Mouse (Mus musculus): ENCODE data around the gene Cntn1. TPM values are rescaled to one million over a fixed set of nuclear protein-coding genes. Genes with fewer than 3 reads are reported as not detected.

Gene Cntn1
- polyA plus RNA-seq, 1 experiment: 0.48 TPM

DNA sequence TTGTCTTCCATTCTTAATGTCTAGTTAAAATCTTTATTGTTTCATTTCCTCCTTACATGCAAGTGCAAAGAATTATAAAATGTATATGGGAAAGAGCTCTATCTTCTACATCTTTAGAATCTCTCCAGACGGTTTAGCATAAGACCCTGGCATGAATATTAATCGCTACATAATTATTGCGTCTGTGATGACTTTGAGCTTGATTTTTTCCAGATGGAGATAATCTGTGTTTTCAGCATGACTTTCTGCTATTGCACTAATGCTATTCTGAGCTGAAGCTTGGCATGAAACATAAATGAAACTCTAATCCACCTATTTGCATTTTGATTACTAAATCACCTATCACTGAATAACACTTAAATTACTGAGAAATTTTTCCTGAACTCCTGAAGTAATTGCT, 82.0 kb downstream of the Cntn1 start:
- 85% methylated on average over 3 of the region's 3 CpGs for WGBS
- DNase-seq (ENCODE audit: low read depth, low spot score): no peak

DNA sequence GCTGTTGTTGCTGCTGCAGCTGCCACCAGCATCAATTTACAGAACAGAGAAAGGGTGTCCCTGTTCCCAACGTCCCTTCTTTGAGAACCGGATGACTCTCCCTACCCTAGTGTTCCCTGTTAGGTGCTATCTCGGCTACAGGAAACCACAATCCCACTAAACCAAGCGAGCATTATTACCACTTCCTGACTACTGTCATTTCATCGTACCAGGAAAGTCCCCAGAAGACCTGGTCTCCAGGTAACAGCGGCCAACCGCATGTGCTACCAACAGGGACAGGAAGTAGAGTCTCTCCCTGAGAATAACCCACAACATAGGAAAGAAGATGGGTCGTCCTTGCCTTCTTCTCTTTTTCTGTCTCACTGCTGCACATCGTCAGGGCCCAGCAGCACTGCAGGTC, 83.3 kb downstream of the Cntn1 start:
- 67% methylated on average over 9 of the region's 9 CpGs for WGBS
- no peak for DNase-seq (ENCODE audit: low read depth, low spot score)

DNA sequence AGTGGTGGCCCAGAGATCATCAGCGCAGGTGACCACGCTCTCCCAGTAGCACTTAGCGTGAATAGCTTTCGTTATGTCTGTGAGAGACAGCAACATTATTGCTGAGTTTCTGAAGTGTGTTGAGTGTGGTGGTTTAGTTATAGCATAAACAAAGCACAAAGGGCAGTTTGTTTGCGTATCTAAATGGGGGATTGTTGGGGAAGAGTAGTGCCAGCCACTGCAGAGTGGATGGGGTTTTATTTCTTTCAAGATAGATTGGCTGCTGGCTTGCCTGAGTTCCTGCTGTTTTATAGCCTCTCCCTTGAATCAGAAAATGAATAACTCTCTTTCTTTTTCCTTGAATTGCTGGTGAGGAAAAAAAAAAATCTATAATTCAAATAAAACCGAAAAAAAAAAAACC, 86.1 kb downstream of the Cntn1 start:
- 71% methylated on average over 6 of the region's 6 CpGs for whole genome bisulfite sequencing
- no peak for DNase-seq (ENCODE audit: low read depth, low spot score)

DNA sequence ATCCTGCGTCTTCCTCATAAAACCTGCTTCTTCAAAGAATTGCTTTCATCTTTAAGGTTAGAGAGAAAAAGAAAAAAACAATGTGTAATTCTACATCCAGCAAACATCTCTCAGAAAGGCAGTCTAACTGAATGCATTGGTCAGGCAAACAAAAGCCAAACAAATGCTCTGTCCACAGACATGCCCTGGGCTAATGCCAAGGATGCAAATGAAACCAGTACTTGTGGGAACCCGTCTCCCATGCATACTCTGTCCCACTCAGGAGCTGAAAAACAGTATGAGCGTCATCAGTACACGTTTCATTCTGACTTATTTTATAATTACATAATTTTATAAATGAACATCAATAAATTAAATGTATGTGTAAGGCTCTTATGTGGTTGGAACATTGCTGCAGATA, 91.0 kb downstream of the Cntn1 start:
- no peak for DNase-seq (ENCODE audit: low read depth, low spot score)
- 66% methylated on average over 4 of the region's 4 CpGs for WGBS

DNA sequence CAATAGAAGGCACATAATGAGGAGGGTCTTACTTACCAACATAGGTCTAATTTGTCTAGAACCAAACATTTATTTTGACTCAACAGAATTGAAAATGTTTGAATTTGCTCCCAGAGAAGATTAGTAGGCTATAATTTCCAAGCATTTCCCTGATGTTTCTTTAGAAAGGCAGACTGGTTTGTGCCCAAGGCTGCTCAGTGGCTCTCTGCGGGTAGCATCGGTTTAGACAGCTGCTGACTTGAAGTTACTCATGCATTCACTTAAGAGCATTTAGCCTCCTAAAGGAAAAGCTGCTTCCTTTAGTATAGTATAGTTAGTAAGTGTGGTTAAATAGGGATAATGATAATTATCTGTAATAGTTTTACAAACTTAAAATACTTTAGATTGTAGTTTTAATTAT, 104.0 kb downstream of the Cntn1 start:
- 84% methylated on average over 2 of the region's 2 CpGs for WGBS
- no peak for DNase-seq (ENCODE audit: low read depth, low spot score)

DNA sequence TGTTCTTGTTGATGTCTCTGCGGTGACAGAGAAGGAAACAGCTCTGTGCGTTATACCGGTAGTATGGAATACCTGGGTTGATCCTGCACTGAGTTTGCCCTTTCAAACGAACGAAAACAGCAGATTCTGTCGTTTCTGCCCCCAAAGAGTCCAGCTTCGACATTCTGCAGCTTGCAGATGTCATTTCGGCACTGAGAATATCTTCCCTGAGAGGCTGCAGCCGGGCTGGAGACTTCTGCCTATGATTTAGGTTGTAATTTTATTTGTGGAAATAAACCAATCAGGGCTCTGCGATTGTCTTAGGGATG, 109.8 kb downstream of the Cntn1 start:
- WGBS: 61% methylated on average over 10 of the region's 10 CpGs
- DNase-seq (ENCODE audit: low read depth, low spot score): no peak

DNA sequence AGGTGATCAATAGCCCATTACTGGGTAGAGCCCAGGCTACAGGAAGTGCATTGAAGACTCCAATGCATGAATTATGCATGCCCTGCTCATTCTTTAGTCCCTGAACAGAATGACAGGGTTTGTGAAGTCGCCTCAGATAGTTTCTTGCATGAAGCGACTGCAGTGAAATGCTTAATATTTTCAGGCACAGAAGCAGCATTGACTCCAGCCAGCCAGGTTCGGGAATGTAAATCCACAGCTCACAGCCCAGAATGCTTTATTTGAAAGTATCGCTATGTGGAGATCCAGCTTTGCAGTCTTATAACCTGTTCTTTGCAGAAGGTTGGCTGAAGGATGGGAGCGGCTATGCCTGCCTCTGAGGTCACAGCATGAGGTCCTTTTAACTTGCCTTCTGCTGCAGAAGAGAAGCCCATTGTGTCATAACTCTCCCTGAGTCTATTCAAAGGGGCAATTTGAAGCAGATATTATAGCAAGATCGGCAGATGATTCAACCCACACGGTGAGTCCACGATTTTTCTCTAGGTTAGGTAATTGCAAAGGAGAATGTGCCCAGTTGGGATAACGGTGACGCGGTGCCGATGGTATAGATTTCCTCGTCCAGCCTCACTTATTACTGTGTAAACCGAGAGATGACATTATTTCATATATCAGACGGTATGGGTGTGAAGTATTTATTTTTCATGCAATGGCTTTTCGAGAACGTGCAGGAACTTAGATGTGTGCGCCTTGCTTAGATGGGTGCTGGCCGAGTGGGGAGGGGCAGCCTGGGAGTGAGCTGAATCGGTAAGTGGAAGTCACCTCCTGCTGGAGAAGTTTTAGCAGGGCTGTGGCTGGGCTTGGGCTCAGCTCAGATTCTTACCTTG, 110.4 kb downstream of the Cntn1 start:
- 51% methylated on average over 20 of the region's 20 CpGs for WGBS
- DNase-seq (ENCODE audit: low read depth, low spot score): no peak

DNA sequence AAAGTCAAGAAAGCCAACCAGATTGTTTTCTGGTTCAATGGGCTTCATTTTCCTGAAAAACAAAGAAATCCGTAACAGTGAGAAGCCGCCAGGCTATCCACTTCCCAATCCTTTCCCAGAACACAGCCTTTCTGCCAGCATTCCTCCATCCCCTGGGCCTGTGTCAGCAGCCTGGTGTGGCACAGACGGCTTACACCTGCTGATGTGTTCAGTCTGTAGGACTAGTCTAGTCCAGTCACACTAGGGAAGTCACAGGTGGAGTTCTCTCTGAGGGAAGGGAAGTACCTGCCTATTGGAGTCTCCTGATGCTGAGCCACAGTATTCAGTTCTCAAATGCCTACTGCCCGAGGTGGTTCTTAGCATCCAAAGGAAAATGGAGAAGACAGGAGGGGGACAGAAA, 111.9 kb downstream of the Cntn1 start:
- no peak for DNase-seq (ENCODE audit: low read depth, low spot score)
- WGBS: 66% methylated on average over 4 of the region's 4 CpGs

DNA sequence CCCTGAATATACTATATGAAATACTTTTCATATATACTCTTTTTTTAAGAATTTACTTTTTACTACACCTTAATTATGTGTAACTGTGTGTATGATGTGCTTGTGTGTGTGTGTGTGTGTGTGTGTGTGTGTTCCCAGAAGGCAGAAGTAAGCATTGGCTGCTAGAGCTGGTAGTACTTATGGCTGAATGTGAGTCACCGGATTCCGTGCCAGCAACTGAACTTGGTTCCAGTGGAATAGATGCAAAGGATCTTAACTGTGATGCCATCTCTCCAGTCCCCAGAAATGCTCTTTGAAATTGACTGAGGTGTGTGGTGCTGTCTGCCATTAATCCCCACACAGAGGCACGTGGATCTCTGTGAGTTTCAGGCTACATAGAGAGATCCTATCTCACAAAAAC, 113.2 kb downstream of the Cntn1 start:
- DNase-seq (ENCODE audit: low read depth, low spot score): no peak
- WGBS: 70% methylated on average over 3 of the region's 3 CpGs

DNA sequence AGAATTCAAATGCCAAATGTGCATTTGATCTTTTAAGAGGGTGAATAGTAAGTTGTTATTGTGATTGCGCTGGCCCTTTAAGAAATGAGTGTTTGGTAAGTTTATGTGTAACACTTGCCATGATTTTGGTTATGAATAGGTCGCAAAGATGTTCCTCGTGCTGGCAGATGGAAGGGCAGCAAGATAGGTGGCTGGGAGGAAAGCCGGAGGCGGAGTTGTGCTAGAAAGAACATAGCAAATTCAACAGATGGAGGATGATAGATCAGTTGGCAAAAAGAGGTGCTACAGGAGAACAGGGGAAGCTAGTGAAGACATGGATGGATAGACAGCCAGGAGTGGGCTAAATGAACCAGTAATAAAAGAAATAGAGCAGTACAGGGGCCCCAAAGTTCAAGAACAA, 115.3 kb downstream of the Cntn1 start:
- no peak for DNase-seq (ENCODE audit: low read depth, low spot score)
- WGBS: 83% methylated on average over 5 of the region's 5 CpGs

DNA sequence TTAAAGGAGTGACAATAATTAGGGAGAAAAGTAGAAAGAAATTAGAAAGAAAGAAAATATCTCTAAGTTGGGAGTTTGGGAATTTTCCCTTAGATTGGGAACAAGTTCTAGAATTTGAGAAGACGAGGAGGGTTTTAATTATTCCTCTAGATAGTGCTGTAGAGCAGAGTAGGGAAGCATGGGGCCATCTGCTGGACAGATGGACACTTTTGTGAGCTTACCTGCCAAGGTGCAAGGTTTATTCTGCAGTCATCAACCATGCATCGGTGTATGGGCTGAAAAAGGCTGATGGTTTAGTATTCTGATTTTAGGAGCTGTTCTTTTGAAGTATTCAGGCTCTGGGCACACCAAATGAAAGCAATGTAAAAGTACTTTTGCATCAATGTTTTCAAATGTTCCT, 124.8 kb downstream of the Cntn1 start:
- 65% methylated on average over 2 of the region's 2 CpGs for WGBS

DNA sequence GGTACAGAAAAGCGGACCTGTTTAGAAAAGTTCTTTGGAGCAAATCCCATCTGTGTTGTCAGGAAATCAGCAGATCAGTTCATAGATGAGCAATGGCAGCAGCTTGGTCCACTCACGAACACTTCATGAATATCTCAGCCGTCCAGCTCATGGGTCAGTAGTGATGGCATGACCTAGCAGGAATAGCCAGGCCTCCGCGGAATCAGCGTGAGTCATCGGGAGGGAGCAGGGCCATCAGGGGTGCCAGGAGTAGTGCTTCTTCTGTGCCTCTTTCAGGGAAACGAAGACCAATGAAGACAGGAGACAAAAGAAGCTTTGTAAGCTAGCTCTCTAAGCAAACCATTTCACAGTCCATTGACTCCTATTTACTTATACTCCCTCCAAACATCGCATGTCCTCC, 126.4 kb downstream of the Cntn1 start:
- no peak for DNase-seq (ENCODE audit: low read depth, low spot score)
- WGBS: 50% methylated on average over 9 of the region's 9 CpGs

More for the DNA sequence above, 124.8 kb downstream of the Cntn1 start:
- no peak for DNase-seq (ENCODE audit: low read depth, low spot score)

DNA sequence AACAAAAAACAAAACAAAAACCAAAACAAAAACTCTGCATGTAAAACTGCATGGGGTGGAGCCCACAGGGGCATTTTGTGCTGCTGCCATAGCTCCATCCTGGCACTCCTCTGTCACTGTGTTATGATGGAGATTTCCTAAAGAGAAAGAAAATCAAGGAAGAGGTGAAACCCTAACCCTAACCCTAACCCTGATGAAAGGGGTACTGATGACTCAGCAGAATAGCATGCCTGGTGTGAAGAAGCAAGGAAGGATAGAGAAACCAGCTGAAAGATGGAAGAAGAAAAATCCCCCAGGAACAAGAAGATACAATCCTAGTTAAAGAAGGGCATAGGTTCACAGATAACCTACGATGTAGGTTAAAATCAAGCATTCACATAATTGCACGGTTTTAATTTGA, 134.5 kb downstream of the Cntn1 start:
- 94% methylated on average over 2 of the region's 2 CpGs for WGBS
- no peak for DNase-seq (ENCODE audit: low read depth, low spot score)

DNA sequence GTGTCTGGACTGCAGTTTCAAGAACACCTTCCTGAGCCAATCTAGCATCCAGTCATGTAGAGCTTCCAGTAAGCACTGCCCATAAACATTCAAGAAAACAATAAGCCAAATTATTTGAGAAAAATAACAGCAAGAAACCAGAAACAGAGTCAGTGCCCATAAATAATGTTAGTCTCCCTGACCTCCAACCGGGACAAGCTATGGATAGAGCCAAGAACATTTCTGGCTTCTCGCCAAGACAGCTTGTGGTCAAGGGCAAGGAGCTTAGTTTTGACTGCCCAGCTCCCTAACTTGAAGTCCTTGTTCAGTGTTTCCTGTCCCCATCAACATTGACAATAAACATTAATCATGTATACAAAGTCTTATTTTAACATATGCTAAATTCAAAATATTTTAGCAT, 139.0 kb downstream of the Cntn1 start:
- no peak for DNase-seq (ENCODE audit: low read depth, low spot score)
- 47% methylated on average over 2 of the region's 2 CpGs for WGBS

DNA sequence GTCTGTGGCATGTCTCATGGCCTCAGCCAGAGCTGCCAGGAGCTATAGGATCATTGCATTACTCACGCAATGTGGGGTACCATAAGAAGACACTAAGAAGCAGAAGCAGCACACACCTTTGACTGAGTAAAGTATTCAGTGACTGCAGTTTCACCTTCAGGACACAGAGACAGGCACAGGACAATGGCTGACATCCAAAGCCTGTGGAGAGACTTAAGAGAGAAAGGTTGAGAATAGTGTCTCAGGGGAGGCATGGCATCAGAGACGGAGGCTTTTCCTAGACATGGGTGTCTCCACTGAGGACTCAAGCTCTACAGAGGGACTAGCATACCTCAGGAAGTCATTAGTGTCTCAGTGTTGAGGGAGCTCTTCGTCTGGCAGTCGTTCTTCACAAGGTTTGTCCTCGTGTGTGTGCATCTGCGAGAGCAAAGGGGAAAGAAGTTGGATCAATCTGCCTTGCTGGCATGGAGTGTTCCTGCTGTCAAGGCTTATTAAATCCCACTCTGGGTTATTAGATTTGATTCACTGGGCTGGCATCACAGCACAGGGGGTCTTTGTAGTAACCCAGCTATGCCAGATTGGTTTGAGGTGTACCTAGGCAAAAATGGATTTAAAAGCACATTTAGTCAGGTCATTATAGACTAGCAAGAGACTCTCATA, 149.5 kb downstream of the Cntn1 start:
- 79% methylated on average over 6 of the region's 6 CpGs for WGBS
- DNase-seq (ENCODE audit: low read depth, low spot score): no peak

DNA sequence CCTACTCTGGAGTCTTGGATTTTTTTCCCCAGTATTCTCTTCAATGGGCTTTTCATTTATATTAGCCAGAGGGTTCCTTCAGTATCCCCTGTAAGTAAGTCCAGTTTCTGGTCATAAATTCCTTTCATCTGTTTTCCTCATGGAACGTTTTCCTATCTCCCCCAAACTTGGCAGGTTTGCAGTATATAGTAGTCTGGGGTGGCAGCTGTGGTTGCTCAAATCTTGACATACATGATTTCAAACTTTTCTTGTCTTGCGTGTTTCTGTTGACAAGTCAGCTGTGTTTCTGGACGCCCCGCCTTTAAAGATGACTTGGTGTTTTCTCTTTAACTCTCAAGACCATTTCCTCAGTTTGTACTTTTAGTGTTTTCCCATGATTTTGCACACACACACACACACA, 155.7 kb downstream of the Cntn1 start:
- no peak for DNase-seq (ENCODE audit: low read depth, low spot score)
- WGBS: 57% methylated on average over 4 of the region's 4 CpGs

DNA sequence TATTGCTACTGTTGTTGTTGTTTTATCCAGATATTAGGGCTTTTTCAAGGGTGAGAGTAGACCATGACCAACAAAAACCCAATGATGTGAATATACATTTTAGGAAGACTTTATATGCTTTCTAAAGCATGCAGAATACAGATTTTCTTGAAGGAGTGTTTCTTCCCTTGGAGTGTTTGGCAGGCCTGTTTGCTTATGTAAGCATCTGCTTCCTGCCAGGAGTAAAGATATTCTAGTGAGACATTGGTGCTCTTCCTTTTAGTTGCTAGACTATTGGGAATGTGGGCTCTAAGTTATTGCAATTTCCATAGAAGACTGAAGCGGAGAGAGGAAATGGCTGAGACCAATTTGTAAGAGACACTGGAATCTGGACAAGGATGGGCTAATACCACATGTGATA, 158.8 kb downstream of the Cntn1 start:
- WGBS: 80% methylated on average over 1 of the region's 1 CpGs
- DNase-seq (ENCODE audit: low read depth, low spot score): no peak

DNA sequence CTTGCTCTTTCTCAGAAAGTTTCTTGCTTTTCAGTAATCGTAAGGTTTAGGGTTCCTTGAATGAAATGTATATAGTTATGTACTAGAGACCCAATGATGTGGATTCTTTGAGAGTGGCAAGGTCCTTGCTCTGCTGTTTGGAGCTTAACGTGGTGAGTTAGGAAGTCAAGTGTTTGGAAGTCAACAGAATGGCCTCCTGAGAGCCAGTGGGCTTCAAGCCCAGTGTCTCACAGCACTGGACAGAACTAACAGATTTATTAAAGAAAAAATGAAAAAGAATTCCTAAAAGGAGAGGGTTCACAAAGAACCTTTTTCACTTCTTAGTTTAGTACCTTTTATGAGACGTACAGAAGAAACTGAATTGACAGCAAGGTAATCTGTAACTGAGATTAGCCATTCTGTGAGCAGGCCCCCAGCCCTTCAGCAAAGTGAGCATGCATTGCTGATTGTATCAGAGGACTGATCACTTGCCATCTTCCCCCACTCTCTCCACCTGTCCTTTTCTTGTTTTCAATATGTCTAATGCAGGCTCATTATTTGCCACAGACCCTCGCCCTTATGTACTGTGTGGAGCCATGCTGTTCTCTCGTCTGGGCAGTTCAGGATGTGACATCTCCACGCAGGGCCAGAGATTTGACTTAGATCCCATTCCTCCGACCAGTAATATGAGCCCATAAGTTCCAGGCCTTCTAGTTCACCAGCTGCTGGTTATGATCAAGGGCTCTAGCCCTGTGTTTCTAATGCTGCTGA, 159.7 kb downstream of the Cntn1 start:
- 71% methylated on average over 7 of the region's 7 CpGs for WGBS
- DNase-seq (ENCODE audit: low read depth, low spot score): no peak

DNA sequence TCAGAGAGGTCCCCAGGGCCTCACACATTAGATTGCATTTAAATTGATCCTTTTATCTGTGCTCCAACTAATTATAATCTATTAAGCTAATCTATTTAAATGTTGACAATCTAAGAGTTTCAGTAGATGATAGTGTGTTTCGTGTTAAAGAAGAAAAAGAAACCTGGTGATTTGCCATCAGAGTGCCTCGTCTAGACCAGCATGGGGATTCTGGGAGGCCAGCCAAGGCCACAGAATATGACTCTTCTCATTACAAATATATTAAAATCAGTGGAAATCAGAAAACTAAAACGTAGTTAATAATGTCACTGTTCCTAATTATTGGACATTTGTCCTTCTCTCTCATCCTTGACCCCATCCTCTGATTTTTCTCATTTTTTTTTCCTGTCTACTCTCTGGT, 164.9 kb downstream of the Cntn1 start:
- WGBS: 67% methylated on average over 3 of the region's 3 CpGs
- no peak for DNase-seq (ENCODE audit: low read depth, low spot score)

DNA sequence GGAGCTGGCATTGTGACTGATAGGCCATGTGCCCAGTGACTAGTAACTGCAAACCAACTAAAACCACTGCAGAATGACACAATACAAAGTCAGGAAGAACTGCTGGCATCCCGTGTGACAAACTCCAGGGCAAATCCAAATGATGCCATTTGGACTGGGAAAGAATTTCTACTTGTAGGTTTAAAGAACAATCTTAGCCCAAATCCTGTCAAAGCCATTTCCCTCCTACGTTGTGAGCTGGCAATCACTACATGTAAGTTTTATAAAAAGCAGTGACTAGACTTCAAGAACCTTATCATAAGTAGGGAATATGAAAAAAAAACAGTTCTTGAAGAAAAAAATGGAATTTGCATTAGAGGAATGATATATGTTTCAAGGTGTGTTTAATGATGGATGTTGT, 170.5 kb downstream of the Cntn1 start:
- WGBS: 59% methylated on average over 2 of the region's 2 CpGs

DNA sequence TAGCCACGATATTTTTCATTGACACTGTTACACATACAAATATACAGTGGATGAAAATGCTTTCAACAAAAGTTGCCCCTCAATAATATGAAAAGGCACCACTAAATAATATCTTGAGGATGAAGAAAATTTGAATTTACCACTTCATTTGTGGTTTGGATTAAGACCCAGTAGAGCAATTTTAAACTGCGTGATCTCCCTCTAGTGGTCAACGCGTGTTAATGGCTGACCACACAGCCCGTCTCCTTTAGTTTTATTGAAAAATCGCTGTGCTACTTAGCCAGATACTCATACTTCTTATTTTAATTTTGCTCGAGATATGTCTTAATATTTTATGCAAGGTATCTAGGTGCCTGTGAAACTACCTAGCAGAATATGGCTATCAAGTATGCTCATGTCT, 180.4 kb downstream of the Cntn1 start:
- DNase-seq (ENCODE audit: low read depth, low spot score): no peak
- WGBS: 15% methylated on average over 7 of the region's 7 CpGs

More for the DNA sequence above, 170.5 kb downstream of the Cntn1 start:
- no peak for DNase-seq (ENCODE audit: low read depth, low spot score)

Data from large intestine, adult 2 months (tissue).